Mouse (Mus musculus): ENCODE data around the gene Smlr1.

- TF ChIP-seq CTCF (IDR thresholded peaks at IDR 0.05; ENCODE audit: low read depth) (no peak), EP300 (IDR thresholded peaks at IDR 0.05; ENCODE audit: low read depth) (no peak)
Observed at GRCm38 (mm10) chr10:25534467-25534866, 1.6 kb downstream of the Smlr1 start.
